Mouse (Mus musculus): ENCODE results near the gene H60b. TPM values are rescaled to one million over a fixed set of nuclear protein-coding genes. Genes with fewer than 3 reads are reported as not detected.
"Not testable (repeated sequence)": the region's sequence is repeated elsewhere in the genome, so short reads cannot be mapped to it uniquely, and the experiment has no call there.

Gene H60b
- polyA plus RNA-seq, 1 experiment from 2014 or later = 0.39 TPM

DNA sequence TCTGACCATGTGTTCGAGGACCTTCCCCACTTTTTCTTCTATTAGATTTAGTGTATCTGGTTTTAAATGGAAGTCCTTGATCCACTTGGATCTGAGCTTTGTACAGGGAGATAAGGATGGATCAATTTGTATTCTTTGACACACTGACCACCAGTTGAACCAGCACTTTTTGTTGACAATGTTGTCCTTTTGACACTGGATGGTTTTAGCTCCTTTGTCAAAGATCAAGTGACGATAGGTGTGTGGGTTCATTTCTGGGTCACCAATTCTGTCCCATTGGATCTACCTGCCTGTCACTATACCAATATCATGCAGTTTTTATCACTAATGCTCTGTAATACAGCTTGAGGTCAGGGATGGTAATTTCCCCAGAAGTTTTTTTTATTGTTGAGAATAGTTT, 18.1 kb downstream of the H60b start:
- not testable (repeated sequence) for H3K9me3 ChIP-seq (ENCODE audit: control insufficient read depth, low read length); H3K4me3 ChIP-seq (ENCODE audit: low read depth, low read length); H3K27me3 ChIP-seq (replicated peaks; ENCODE audit: control insufficient read depth, insufficient read depth, low read length); H3K36me3 ChIP-seq (ENCODE audit: control insufficient read depth, insufficient read depth, low read length); H3K27ac ChIP-seq (replicated peaks; ENCODE audit: low read depth, low read length); H3K4me2 ChIP-seq (ENCODE audit: low read depth, low read length); ATAC-seq (ENCODE audit: low read depth); H3K9ac ChIP-seq (ENCODE audit: low read depth, low read length); H3K4me1 ChIP-seq (ENCODE audit: control insufficient read depth, insufficient read depth, low read length); DNase-seq (ENCODE audit: low spot score)
- WGBS = 88% methylated on average over 2 of the region's 2 CpGs

DNA sequence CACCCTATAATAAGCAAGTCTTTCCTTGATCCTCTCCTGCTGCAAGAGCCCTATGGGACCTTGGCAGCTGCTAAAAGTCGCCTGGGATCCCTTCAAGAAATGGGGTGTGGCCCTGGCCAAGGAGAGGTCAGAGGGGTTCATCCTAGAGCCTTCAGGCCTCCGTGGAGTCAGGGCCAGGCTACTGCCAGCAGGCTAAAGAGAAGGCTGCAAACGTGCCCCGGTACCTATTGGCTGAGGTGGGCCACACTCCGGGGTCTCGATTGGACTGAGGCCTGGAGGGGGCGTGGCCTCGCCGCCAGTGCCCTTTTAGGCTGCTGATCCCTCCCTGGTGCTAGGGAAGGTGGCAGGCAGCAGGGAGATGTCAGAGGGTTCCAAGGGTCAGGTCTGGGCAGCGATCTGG, 32.6 kb downstream of the H60b start:
- H3K9me3 ChIP-seq (ENCODE audit: control insufficient read depth, low read length); H3K36me3 ChIP-seq (ENCODE audit: control insufficient read depth, insufficient read depth, low read length); H3K9ac ChIP-seq (ENCODE audit: low read depth, low read length); H3K4me3 ChIP-seq (ENCODE audit: low read depth, low read length); H3K27me3 ChIP-seq (replicated peaks; ENCODE audit: control insufficient read depth, insufficient read depth, low read length); H3K27ac ChIP-seq (replicated peaks; ENCODE audit: low read depth, low read length); DNase-seq (ENCODE audit: low spot score); H3K4me1 ChIP-seq (ENCODE audit: control insufficient read depth, insufficient read depth, low read length); H3K4me2 ChIP-seq (ENCODE audit: low read depth, low read length): not testable (repeated sequence)
- peak; percentile 41; the same call in 1 of the 2 replicates for ATAC-seq (ENCODE audit: low read depth)
- WGBS = 3% methylated on average over 6 of the region's 10 CpGs

DNA sequence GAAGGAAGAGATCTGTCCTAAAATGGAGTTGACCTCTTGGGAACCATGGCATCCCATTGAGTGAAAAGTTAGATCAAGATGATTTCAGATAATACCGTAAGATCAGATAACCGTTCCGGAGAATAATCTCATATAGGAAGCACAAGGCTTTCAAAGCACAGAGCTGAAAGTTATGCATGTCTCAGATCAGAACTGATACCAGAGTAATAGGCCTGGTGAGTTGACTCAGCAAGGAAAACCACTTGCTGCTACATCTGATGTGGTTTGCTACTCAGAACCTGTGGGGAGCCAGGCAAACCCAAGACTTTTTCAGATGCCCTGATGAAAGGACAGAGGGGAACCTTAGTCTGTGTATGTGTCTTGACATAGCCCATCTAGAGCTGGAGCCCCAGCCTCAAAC, 43.0 kb downstream of the H60b start:
- H3K27me3 ChIP-seq (replicated peaks; ENCODE audit: control insufficient read depth, insufficient read depth, low read length); H3K4me2 ChIP-seq (ENCODE audit: low read depth, low read length); ATAC-seq (ENCODE audit: low read depth); H3K4me1 ChIP-seq (ENCODE audit: control insufficient read depth, insufficient read depth, low read length); H3K27ac ChIP-seq (replicated peaks; ENCODE audit: low read depth, low read length); DNase-seq (ENCODE audit: low spot score); H3K9ac ChIP-seq (ENCODE audit: low read depth, low read length); H3K36me3 ChIP-seq (ENCODE audit: control insufficient read depth, insufficient read depth, low read length); H3K9me3 ChIP-seq (ENCODE audit: control insufficient read depth, low read length); H3K4me3 ChIP-seq (ENCODE audit: low read depth, low read length): not testable (repeated sequence)
- WGBS = no CpG with 5 or more reads among the region's 3 CpGs

DNA sequence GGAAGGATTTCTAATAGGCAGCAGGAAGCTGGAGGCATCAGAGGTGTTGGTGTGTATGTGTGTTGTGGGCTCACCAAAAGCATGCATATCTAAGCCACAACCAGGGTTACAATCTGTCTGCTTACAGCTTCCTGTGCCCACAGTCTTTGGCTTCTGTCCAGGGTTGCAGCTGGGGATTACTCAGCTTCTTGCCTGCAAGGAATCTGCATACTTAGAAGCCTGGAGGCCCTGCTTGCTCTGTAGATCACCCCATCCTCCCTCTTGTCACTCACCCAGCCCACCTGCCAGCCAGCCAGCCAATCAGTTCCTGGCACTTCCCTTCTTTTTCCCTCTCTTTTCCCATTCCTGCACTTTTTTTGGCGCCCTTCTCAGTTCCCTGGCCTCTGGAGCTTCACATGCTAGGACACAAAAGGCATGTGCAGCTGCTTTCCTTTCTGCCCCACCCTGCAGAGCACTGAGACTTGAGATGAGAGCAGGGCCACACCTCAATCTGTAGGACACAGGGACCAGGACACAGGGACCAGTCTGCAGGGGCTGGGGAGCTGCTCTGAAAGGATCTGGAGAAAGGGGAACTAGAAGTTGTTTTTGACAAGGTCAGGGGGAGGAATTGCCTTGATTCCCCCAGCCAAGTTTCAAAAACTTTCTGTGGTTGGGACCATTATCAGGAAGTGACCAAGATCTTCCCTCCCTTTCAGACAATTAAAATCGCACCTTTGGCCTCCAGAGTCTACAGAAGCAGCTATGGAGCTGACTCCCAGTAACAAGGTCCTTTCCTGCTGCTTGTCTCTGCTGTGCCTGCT, 44.6 kb downstream of the H60b start:
- not testable (repeated sequence) for H3K4me3 ChIP-seq (ENCODE audit: low read depth, low read length); H3K27ac ChIP-seq (replicated peaks; ENCODE audit: low read depth, low read length); H3K9ac ChIP-seq (ENCODE audit: low read depth, low read length); H3K27me3 ChIP-seq (replicated peaks; ENCODE audit: control insufficient read depth, insufficient read depth, low read length); H3K9me3 ChIP-seq (ENCODE audit: control insufficient read depth, low read length); H3K4me1 ChIP-seq (ENCODE audit: control insufficient read depth, insufficient read depth, low read length); H3K4me2 ChIP-seq (ENCODE audit: low read depth, low read length); DNase-seq (ENCODE audit: low spot score); H3K36me3 ChIP-seq (ENCODE audit: control insufficient read depth, insufficient read depth, low read length)
- no CpG with 5 or more reads among the region's 2 CpGs for WGBS
- ATAC-seq (ENCODE audit: low read depth) = peak; percentile 86

DNA sequence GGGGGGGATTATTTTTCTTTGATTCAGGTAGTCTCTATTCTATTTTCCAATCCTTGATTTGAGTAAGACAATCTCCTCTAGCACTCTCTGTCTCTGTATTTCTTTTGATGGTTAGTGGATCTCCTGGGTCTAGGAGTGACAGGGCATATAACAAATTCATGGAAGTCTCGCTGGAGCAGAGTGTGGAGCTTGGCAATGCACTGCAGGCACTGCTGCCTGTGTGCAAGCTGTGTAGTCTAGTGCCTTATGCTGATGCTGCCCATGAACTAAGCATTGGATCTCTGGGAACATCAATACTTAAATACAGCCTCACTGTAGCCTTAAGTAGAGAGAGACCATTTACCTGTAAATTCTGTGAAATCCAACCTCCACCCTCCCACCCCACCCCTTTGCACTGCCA, 48.1 kb downstream of the H60b start:
- not testable (repeated sequence) for H3K4me2 ChIP-seq (ENCODE audit: low read depth, low read length); H3K27me3 ChIP-seq (replicated peaks; ENCODE audit: control insufficient read depth, insufficient read depth, low read length); H3K36me3 ChIP-seq (ENCODE audit: control insufficient read depth, insufficient read depth, low read length); H3K27ac ChIP-seq (replicated peaks; ENCODE audit: low read depth, low read length); H3K4me1 ChIP-seq (ENCODE audit: control insufficient read depth, insufficient read depth, low read length); DNase-seq (ENCODE audit: low spot score); ATAC-seq (ENCODE audit: low read depth); H3K9me3 ChIP-seq (ENCODE audit: control insufficient read depth, low read length); H3K4me3 ChIP-seq (ENCODE audit: low read depth, low read length); H3K9ac ChIP-seq (ENCODE audit: low read depth, low read length)
- 61% methylated on average over 1 of the region's 1 CpGs for WGBS

DNA sequence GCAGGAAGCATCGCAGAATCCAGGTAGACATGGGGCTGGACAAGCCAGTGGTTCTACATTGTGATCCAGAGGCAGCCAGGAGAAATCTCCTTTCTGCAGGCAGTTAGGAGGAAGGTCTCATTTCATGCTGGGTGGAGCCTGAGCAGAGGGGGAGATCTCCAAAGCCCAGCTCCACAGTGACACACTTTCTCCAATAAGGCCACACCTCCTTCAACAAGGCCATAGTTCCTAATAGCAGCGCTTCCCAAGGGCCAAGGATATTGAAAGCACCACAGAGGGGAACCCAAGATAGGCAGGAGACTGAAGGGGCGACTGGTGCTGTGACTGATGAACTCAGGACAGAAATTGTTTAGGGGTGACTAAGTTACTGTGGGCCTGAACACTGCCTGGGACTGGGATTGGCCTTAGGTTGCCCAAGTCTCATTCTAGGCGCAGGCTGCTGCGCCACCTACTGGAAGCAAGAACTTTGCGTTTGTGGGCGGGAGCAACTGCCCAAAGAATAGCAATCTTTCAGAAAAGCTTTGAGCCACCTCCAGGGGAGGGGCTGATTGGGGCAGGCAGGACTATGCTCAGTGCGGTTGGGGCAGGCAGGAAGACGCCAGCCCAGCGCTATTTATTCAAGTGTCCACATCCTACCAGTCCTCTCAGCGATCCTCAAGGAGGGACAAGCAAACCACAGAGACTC, 53.8 kb downstream of the H60b start:
- not testable (repeated sequence) for H3K4me3 ChIP-seq (ENCODE audit: low read depth, low read length); H3K27ac ChIP-seq (replicated peaks; ENCODE audit: low read depth, low read length); H3K27me3 ChIP-seq (replicated peaks; ENCODE audit: control insufficient read depth, insufficient read depth, low read length); H3K36me3 ChIP-seq (ENCODE audit: control insufficient read depth, insufficient read depth, low read length); H3K9me3 ChIP-seq (ENCODE audit: control insufficient read depth, low read length); H3K4me2 ChIP-seq (ENCODE audit: low read depth, low read length); H3K9ac ChIP-seq (ENCODE audit: low read depth, low read length); H3K4me1 ChIP-seq (ENCODE audit: control insufficient read depth, insufficient read depth, low read length)
- DNase-seq (ENCODE audit: low spot score) (peak; percentile 12), ATAC-seq (ENCODE audit: low read depth) (peak; percentile 82)
- 2% methylated on average over 5 of the region's 11 CpGs for WGBS

DNA sequence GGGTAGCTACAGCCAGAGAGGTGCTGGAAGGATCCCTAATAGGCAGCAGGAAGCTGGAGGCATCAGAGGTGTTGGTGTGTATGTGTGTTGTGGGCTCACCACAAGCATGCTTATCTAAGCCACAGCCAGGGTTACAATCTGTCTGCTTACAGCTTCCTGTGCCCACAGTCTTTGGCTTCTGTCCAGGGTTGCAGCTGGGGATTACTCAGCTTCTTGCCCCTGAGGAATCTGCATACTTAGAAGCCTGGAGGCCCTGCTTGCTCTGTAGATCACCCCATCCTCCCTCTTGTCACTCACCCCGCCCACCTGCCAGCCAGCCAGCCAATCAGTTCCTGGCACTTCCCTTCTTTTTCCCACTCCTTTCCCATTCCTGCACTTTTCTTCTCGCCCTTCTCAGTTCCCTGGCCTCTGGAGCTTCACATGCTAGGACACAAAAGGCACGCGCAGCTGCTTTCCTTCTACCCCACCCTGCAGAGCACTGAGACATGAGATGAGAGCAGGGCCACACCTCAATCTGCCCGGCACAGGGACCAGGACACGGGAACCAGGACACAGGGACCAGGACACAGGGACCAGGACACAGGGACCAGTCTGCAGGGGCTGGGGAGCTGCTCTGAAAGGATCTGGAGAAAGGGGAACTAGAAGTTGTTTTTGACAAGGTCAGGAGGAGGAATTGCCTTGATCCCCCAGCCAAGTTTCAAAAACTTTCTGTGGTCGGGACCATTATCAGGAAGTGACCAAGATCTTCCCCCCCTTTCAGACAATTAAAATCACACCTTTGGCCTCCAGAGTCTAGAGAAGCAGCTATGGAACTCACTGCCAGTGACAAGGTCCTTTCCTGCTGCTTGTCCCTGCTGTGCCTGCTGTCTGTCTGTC, 65.3 kb downstream of the H60b start:
- not testable (repeated sequence) for H3K27me3 ChIP-seq (replicated peaks; ENCODE audit: control insufficient read depth, insufficient read depth, low read length); H3K4me1 ChIP-seq (ENCODE audit: control insufficient read depth, insufficient read depth, low read length); H3K9me3 ChIP-seq (ENCODE audit: control insufficient read depth, low read length); H3K36me3 ChIP-seq (ENCODE audit: control insufficient read depth, insufficient read depth, low read length); H3K4me2 ChIP-seq (ENCODE audit: low read depth, low read length); DNase-seq (ENCODE audit: low spot score); H3K9ac ChIP-seq (ENCODE audit: low read depth, low read length); H3K4me3 ChIP-seq (ENCODE audit: low read depth, low read length); H3K27ac ChIP-seq (replicated peaks; ENCODE audit: low read depth, low read length)
- no CpG with 5 or more reads among the region's 7 CpGs for WGBS
- ATAC-seq (ENCODE audit: low read depth) = peak; percentile 87

DNA sequence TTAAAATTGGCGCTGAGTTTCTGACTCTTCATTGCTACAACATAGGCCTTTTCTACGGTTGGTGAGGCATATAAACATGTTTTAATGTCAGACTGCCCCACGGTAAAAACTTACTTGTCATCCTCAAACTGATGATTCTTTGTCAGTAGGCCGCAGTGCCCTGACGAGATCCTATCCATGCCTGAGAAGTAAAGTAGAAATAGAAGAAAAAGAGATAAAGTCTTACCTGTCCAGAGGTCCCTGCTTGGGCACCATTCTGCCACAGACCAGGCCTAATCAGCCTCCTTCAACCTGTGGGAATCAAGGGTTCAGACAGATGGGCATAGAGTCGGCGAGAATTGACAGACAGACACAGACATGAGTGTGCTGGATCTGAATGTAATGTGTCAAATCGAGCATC, 106.7 kb downstream of the H60b start:
- Histone ChIP-seq H3K9me3 (ENCODE audit: control insufficient read depth, low read length) (0 out of 2 replicates have a peak, but pooled peaks cover 7% of the 10 kb centered on the region), H3K4me3 (ENCODE audit: low read depth, low read length) (no peak overlapping the region), H3K9ac (ENCODE audit: low read depth, low read length) (no peak overlapping the region), H3K36me3 (ENCODE audit: control insufficient read depth, insufficient read depth, low read length) (no peaks in the 10 kb centered on the region), H3K27ac (replicated peaks; ENCODE audit: low read depth, low read length) (no peak overlapping the region), H3K4me2 (ENCODE audit: low read depth, low read length) (no peak overlapping the region), H3K27me3 (replicated peaks; ENCODE audit: control insufficient read depth, insufficient read depth, low read length) (no peaks in the 10 kb centered on the region), H3K4me1 (ENCODE audit: control insufficient read depth, insufficient read depth, low read length) (no peaks in the 10 kb centered on the region)
- no peak for ATAC-seq (ENCODE audit: low read depth)
- no peak for DNase-seq (ENCODE audit: low spot score)
- 88% methylated on average over 8 of the region's 8 CpGs for WGBS
